Mouse (Mus musculus): Measurements from ENCODE around the gene Tesc.
A peak's percentile ranks its signal among the peaks of the same experiment; 100 is the strongest.

Gene Tesc

DNA sequence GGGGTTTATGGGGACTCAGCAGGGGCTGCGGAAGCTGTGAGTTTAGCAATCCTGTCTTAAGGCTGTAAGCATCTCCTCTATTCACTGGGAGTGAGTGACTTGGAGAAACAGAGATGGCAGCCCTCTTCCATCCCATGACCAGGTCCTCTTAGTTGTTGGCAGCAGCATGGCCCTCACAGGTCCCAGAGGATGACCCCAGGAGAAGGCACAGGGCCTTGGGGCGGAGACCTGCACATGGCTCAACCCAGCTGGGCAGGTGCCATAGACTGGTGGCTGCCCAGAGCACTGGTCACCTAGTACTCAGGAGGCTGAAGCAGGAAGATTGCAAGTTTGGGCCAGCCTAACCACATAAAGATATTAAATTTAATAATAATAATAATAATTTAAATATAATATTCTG is 11.9 kb upstream of the Tesc start:
- no peak for DNase-seq (ENCODE audit: low spot score)

DNA sequence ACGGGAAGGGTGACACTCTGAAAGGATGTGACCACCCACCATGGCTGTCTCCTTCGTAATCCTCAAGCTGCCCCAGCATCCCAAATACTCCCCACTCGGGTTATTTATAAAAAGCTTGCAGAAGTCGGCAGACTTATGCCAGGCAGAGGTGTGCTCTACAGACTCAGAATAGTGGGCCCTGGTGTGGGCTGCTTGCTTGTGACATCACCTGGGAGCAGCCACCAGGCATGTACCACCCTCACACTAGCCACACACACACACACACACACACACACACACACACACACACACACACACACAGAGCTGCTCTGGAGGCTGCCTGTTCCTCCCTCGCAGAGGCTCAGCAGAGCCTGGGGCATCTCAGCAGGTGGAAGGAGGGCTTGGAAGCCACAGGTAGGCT is 10.0 kb upstream of the Tesc start:
- DNase-seq (ENCODE audit: low spot score): no peak

DNA sequence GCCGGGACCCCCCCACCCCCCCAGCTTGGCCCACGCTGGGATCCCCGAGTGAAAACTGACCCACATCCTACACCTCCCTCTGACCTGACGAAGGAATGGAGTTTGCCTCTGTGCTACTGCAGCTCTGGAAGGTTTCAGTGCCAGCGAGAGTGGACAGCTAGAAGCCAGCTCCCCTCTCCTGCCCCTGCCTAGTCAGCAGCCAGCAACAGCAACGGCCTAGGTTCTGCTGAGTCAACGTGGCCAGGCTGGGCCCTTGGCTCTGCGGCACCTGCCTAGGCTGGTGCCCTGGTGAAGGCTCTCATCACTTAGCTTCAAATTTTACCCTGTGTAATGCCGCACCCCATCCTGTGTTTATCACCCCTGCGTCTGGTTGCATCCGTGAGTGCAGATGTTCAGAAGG is 7.6 kb upstream of the Tesc start:
- no peak for DNase-seq (ENCODE audit: low spot score)

DNA sequence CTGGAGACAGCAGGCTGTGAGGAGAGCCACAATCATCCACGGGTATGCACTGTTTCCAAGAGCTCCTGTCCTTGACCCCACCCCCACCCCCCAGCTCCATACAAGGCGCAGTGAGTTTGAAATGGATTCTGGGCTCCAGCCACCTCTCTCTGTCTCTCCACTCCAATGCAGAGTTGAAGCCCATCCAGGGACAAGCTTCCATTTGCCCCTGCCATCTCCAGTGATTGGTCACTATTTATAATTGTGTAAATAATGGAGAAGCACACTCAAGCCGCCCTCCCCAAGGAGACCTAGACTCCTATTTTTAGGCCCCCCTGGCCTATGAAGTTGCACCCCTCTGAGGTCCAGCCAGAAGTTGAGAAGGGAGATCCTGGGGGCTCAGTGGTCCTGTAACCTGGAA is 4.5 kb upstream of the Tesc start:
- no peak for DNase-seq (ENCODE audit: low spot score)

DNA sequence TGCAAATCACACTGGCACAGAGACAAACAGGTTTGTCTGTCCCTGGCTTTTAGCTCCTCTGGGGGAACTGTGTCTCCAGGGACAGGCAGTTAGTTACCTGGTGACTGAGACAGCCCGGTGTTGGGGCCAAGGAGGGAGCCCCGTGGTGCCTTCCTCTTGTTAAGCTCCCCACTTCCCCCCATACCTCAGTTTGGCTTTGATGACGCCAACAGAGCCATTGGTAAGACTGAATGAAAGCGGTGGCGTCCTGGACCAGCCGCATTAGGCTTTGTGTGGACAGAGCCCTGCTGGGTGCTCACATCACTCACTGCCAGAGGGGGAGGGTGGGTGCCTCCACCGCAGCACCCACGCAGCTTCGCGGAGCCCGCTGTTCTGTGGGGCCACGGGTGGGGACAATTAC is 1.7 kb upstream of the Tesc start:
- no peak for DNase-seq (ENCODE audit: low spot score)

DNA sequence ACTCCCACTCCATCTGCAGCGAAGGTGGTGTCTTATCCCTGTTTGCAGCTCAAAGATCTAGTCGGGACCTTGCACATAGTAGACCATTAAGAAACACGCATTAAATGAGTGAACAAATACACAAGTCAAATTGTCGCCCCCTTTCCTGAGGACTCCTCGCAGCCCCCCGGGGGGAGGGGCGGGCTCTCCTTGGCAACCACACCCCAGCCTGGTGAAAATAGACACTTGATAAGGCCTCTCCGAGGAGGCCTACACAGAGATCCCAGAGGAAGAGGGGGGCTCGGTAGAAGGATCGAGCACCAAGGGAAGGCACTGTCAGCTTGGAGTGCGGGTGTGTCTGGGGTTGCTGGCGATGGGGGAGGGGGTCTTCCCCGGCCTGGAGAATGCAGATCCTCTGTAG is 1.2 kb upstream of the Tesc start:
- DNase-seq (ENCODE audit: low spot score): no peak

DNA sequence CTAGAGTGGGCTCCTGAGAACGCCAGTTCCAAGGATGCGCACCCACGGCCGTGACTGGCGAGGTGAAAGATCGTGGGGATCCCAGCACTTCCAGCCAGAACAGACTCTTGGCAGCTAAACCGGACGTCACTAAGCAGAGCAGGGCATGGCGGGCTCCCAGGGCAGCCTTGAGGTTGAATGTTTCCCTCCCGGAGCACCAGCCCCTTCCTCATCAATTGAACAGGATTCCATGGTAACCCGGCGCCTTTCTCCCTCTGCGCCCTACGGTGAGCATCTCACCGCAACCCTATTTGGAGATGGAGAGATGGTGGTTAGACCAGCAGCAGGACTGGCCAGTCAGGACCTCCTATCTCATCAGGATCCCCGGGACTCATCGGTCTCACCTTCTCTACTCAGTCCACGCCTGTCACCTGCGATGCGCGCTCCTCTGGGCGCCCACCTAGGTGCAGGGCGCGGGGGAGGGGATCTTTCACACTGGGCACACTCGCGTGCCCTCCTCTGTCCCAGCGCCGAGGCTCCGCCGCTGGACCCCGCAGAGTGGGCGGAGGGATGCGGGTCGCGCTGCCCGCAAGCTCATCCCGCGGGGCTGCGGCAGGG is 344 bp upstream of the Tesc start:
- no peak for DNase-seq (ENCODE audit: low spot score)

DNA sequence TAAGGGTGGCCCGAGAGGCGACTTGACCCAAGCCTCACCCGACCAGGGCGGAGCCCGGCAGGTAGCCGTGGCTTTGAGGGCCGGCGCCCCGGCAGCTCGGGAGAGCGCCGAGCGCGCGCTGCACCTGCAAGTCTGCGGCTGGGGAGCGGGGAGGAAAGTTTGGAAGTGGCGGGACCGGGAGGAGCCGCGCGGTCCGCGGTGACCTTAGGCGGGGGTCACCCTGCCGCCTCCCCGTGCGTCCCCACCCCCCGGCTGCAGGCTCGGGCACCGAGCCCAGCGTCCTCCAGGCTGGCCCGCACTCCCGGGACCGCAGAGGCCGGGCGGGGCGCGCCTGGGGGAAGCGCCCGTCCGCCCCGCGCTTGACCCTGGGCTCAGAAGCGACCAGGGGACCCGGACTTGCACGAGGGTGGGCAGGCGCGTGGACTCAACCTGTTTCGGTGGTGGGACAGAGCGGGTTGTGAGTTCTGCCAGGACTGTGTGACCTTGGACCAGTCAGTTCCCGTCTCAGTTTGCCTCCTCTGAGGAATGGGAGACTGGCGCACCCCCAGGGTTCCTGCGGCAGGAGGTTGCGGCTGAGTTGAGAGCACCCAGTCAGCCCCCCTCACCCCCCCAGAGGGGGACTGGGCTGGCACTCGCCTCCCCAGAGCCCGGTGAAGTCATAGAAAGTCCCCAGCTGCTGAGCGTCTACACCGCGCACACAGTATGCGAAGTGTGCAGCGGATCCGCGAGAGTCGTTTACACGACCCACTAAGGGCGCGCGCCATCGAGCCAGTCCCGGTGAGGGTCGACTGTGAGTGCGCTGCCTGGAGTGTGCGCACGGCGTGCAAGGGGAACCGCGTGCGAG is 870 bp downstream of the Tesc start:
- DNase-seq (ENCODE audit: low spot score): no peak

DNA sequence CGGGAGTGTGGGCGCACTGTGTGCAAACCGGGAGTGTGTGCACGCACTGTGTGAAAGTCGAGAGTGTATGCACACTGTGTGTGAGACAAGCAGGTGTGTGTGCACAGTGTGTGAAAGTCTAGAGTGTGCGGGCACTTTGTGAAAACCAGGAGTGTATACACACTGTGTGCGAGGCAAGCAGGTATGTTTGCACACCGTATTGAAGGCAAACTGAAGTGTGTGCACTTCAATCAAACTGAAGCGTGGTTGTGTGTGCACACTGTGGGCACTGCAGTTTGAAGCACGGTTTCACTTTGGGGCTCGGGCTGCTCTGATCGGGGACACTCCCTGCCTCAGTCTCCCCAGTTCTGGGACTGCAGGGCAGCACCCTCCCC is 1.5 kb downstream of the Tesc start:
- DNase-seq (ENCODE audit: low spot score): no peak

DNA sequence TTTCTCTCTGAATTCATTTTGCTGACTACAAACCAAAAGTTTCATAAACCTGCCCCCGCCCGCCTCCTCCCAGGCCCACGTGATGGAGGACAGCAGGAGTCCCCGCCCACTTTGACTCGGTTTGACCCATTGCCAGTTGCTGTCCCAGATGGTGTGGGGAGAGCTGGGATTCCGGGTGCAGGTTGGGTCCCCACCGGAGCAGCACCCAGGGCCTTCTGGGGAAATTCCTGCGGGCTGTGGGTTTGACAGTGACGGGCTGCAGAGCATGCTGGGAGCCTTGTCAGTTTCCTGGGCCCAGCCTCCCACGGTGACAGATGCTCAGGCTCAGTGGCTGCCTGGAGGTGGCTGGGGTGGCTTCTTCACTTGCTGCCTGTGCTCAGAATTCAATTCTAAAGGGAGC is 1.9 kb downstream of the Tesc start:
- DNase-seq (ENCODE audit: low spot score): peak; percentile 79

DNA sequence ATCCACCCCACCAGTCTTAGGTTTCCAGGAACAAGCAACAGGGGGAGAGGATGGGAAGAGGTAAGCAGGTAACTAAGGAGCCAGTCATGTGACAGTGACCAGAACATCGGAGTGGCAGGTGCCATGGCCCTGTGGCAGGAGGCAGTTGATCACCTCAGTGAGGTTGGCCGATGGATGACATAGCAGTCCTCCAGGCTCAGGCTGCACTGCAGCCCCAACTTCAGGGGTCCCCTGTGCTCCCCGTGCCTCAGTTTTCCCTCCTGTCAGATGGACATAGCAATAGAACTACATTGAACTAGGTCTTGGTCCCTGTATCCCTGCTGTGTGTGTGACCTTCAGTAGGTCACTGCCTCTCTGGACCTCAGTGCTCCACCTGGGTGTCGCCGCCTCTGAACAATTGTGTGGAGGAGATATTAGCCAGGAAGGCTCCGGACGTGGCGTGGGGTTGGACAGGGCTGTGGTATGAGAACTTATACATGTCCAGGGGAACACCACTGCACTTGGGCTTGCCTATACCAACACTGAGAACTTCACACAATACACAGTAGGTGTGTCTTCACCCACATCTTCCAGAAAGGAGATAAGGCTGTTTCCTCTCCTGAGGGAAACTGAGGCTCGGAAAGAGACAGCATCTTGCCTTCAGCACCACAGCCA is 2.6 kb downstream of the Tesc start:
- no peak for DNase-seq (ENCODE audit: low spot score)

DNA sequence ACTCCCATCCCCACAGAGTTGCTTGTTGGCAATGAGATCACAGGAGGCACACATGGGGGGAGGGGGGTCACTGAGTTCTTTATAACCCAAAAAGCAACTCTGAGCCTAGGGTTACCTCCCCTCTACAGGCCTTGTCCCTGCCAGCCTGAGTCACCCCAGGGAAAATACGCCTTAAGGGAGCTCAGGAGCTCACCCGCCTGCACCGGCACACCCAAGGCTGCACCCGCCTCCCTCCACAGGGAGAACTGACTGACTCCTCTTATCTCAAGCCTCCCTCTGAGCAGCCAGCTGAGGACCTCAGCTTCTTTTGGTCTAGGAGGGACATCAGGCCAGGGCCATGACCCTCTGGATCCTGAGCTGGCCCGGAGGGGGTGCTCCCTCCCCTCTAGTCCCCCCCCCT is 3.5 kb downstream of the Tesc start:
- no peak for DNase-seq (ENCODE audit: low spot score)

DNA sequence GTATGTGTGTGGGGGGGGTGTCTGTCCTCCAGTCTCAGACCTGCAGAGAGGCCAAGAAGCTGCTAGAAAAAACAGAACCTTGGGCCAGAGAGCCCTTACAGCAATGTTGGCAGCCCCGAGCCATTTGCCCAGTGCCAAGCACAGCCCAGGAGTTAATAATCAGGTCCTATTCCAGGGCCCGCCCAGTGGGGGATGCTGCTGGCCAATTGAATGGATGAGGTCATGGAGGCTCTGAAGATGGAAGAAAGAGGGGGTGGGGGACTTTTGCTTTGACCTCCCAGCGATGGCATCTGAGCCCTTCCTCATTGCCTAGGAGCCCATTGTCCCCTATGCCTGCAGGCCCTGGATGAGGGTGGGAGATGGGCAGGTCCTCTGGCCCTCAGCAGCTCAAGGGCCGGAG is 4.0 kb downstream of the Tesc start:
- DNase-seq (ENCODE audit: low spot score): no peak

DNA sequence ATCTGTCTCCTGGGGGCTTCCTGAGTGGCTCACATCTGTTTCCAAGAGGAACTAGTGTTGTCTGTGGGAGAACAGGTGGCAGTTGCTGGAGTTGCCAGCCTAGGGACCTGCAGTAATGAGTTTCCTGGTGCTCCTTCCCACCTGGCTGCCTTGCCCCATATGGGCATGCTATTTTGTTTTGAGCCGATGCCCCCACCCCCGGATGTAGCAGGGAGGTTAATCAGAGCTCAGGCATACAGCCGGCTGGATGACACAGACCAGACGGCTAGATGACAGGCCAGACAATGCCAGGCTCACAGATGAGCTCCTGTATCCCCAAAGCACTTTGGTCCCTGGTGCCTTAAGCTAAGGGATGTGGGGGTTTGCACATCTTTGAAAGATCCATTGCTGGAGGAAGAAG is 5.8 kb downstream of the Tesc start:
- no peak for DNase-seq (ENCODE audit: low spot score)

DNA sequence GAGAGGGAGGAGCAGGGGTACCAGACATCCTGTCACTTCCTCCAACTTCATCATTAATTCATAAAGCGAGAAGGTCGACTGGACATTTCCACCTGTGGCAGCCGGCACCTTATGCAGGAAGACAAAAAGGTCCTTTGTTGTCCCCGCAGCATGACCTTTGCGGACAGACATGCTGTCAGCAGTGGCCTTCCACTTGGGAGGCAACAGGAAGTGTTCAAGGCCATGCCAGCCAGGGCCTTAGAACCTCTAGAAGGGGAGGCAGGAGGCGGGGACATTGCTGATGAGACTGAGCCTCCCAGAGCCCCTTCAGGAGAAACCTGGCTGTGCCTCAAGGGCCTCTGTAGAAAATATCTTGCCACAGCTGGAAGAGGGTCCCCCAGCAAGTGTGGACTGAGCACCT is 6.2 kb downstream of the Tesc start:
- DNase-seq (ENCODE audit: low spot score): no peak

DNA sequence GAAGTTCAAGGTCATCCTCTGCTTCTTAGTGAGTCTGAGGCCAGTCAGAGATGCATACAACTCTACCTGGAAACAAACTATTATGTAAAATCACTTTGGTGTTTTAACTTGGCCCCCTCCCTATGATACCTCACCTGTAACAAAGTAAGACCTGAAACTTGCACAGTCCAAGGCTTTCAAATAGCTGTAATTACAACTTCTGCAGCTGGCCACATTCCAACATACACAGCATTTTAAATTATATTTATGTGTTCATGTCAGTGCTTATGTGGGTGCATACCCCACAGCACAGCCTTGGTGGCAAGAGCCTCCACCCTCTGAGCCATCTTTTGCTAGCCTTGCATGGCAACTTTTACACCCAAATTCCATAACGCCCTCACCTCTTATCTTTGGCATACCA is 7.1 kb downstream of the Tesc start:
- DNase-seq (ENCODE audit: low spot score): no peak

DNA sequence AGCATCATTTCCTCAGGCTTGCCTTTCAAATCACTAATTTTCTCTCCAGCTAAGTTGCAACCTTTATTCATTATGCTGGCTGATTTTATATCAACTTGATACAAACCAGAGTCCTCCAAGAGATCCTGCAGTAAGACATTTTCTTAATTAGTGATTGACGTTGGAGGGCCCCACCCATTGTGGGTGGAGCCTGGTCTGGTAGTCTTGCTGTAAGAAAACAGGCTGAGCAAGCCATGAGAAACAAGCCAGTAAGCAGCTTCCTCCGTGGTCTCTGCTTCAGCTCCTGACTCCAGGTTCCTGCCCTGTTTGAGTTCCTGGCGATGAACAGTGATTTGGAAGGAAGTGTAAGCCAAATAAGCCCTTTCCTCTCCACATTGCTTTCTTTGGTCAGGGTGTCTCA is 8.2 kb downstream of the Tesc start:
- no peak for DNase-seq (ENCODE audit: low spot score)

DNA sequence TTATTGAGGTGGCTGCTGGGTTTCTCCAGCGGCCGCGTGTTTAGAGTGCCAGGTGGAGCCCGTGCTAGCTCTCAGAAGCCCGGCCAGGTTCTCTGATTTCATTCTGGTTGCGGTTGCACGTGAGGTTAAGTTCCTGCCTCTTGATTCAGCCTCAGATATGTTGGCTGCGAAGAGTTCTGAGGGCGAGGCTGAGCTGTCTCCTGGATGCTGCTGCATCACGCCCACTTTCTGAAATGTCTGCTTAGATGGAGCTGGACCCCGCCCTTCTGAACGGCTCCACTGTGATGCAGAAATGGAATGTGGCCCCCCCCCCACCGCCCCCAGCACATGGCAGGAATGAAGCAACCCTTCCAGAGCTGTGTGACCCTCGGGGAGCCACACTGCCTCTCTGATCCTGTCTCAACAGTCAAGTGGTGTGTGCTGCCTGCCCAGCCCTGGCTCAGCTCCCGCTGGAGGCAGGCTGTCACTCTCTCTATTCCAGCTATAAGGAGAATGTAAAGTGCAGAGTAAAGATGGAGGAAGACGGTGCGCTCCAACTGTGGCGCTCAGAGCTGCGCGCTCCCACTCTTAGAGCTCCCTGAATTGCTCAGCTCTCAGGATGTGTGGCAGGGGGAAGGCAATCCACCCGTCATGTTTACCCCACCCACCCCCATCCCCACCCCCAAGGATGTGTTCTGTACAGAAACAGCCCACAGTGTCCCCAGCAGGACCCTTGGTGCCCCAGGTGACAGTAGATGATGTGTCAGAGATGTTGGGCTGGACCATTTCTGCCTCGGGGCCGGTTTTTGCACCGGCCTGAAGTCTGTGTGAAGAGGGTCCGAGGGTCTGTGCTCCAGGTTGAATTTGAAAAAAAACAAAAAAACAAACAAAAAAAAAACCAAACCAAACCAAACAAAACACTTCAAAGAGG is 9.6 kb downstream of the Tesc start:
- no peak for DNase-seq (ENCODE audit: low spot score)

DNA sequence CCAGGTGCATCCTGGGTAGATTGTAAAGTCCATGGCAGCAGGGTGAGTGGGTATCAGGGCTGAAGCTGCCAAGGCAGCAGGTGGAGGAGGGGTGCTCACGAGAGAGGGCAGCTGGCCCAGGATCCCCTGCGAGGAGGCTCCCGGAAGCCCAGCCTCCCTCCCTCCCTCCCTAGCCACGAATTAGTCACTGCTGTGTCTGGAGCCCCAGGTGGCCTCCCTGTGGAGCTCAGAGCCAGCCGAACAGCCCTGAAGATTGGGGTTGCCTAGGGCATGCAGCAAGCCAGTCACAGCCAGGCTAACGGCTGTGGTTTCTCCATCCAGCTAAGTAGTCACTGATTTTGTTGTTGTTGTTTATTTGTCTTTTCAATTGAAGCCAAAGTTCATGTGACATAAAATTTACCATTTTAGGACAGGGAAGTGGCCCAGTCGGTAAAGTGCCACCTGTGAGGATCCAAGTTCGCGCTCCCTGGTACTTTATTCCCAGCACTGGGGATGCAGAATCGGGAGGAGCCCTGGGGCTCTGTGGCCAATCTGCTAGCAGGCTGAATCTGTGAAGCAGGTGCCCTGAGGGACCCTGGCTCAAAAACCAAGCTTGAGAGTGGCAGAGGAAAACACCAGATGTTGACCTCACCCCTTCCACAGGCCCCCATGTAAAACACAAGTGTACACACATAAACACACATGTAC is 10.4 kb downstream of the Tesc start:
- no peak for DNase-seq (ENCODE audit: low spot score)

DNA sequence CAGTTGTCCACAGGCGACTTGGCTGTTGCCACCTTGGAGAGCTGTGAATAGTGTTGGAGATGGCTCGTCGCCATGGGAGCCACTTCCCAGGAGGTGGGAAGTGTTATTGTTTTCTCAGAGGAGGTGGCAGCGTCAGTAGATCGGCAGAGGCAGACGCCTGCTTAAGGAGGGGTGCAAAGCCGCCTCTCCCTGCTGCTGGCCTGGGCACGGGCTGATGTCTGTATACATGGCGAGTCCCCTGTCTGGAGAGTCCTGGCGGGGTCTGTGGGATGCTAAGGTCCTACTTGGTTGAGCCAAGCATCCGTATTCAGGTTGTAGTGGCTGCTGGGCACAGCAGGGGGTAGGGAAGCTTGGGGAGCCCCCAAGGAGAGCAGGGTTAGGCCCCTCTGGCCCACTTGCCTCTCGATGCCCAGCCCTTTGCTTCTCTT is 11.7 kb downstream of the Tesc start:
- no peak for DNase-seq (ENCODE audit: low spot score)

DNA sequence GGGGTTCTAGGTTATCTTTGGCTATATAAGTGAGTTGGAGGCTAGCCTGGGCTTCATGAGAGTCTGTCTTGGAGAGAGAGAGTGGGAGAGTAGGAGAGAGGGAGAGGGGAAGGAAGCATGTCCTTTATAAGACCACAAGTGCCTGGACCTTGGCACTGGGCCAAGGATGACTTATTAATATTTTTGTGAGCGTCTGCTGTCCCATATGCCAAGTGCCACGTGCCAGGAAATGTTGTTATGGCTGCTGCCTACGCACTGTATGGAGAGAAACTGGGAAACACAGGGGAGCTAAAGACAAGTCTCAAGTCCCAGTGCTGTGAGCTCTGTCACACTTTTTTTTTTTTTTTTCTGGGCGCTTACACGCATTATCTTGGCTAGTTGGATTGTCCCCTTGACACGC is 15.1 kb downstream of the Tesc start:
- no peak for DNase-seq (ENCODE audit: low spot score)

DNA sequence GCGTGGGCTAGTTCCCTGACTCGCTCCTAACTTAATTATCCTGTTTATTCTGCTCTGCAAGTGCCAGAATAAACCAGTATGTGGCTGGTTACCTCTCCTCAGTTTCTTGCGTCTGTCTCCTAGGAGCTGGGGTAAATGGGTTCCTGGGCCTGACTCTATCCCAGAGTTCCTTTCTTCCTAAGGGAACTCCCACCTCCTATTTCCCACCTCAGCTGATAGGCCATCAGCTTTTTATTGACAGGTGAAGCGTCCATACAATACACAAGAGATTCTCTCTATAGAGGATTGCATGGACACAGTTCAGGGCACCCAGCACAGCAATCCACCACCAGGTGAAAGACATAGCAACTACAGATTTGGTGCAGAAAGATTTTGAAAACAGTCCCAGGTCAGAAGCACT is 16.2 kb downstream of the Tesc start:
- no peak for DNase-seq (ENCODE audit: low spot score)
